Comparison of ENCODE assay signal across 17 mouse cellular contexts in the genomic region with DNA sequence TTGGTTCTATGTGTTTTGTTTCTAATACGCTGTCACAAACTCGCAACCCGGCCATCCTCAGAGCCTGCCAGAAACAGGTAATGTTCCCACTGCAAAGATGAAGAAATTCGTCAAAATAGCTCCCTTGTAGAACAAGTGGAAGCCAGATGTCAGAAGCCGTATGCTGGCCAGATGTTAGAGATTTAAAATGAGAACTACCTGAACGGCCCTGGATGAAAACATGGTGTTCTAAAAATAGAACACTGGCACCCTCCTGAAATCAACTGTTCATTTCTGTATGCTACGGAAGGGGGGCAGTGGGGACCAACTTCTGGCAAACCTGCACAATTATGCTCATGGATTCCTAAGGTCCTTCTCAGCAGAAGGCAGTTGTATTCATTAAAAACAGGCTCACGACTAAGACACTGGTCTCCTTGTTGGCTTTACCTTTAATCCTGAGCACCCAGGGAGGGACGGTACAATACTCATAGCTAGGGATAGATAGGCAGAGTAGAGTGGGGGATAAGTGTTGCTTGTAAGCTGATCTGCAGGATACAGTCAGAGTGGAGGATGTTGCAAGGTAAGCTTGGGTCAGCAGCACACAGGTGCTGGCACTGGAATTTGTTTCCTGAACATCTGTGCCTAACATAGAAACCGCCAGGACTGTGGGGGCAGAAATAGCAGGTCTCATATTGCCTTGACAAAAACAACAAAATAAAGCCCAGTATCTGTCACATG.
DNase-seq lines count a peak whose midpoint lies in the region; ATAC-seq and TF ChIP-seq lines count a peak whose summit lies in the region.
"Had no signal": no experiment of that assay in that cellular context is flagged by ENCODE, and none has a peak within 500 bp of the region (broad histone marks: within the 10 kb centered on the region; RNA-seq: fewer than 3 reads in every experiment).

No protein-coding gene starts in this region.

- TF ChIP-seq POLR2A in heart, adult 2 months (IDR thresholded peaks at IDR 0.05; ENCODE audit: insufficient read depth, low read depth, low read length) = no peak

- WGBS in heart, adult 2 months = 60% methylated on average over 10 of the region's 10 CpGs
- WGBS in hindbrain, embryonic 16.5 days = 65% methylated on average over 10 of the region's 10 CpGs
- WGBS in hindbrain, embryonic 13.5 days = 71% methylated on average over 10 of the region's 10 CpGs
- WGBS in limb, embryonic 12.5 days = 10% methylated on average over 10 of the region's 10 CpGs

- no peak overlapping the region for H3K4me2 ChIP-seq in hindbrain, embryonic 16.5 days (ENCODE audit: low read length)
- no peak overlapping the region for H3K4me2 ChIP-seq in hindbrain, embryonic 13.5 days
- peak overlapping the region; percentile 35 for H3K4me2 ChIP-seq in limb, embryonic 12.5 days
- H3K4me2 ChIP-seq: hindbrain, embryonic 14.5 days; liver, embryonic 13.5 days had no signal

- H3K27me3 ChIP-seq in heart, adult 2 months (ENCODE audit: control insufficient read depth, insufficient read depth, low read length) = no peaks in the 10 kb centered on the region
- no peaks in the 10 kb centered on the region for H3K27me3 ChIP-seq in hindbrain, embryonic 16.5 days (replicated peaks; ENCODE audit: control insufficient read depth, insufficient read depth, low read length)
- no peaks in the 10 kb centered on the region for H3K27me3 ChIP-seq in hindbrain, embryonic 13.5 days
- H3K27me3 ChIP-seq in limb, embryonic 12.5 days = no peaks in the 10 kb centered on the region
- H3K27me3 ChIP-seq: liver, embryonic 13.5 days had no signal

- H3K4me3 ChIP-seq in heart, adult 2 months = no peak overlapping the region
- H3K4me3 ChIP-seq in hindbrain, embryonic 16.5 days (ENCODE audit: low read length) = no peak overlapping the region
- H3K4me3 ChIP-seq in hindbrain, embryonic 13.5 days = no peak overlapping the region
- H3K4me3 ChIP-seq in limb, embryonic 12.5 days (replicated peaks) = no peak overlapping the region
- H3K4me3 ChIP-seq: layer of hippocampus, adult 2 months; liver, embryonic 13.5 days had no signal

- peaks cover 1% of the 10 kb centered on the region; the same call in 1 of the 2 replicates for H3K4me1 ChIP-seq in heart, adult 2 months (ENCODE audit: control insufficient read depth, insufficient read depth, low read length)
- H3K4me1 ChIP-seq in hindbrain, embryonic 16.5 days (ENCODE audit: control insufficient read depth, insufficient read depth, low read depth, low read length) = peaks cover 8% of the 10 kb centered on the region
- peaks cover 37% of the 10 kb centered on the region for H3K4me1 ChIP-seq in hindbrain, embryonic 13.5 days (replicated peaks)
- peaks cover 40% of the 10 kb centered on the region for H3K4me1 ChIP-seq in limb, embryonic 12.5 days (replicated peaks)
- H3K4me1 ChIP-seq: liver, embryonic 13.5 days had no signal

- ATAC-seq in hindbrain, embryonic 16.5 days = peak; percentile 29
- no peak for ATAC-seq in hindbrain, embryonic 13.5 days (ENCODE audit: low FRiP score)
- peak; percentile 79 for ATAC-seq in limb, embryonic 12.5 days (ENCODE audit: insufficient number of reproducible peaks, insufficient read depth, low FRiP score, low TSS enrichment, low read depth)
- ATAC-seq: forebrain, postnatal 0 days; lung, postnatal 0 days had no signal

- no peak for TF ChIP-seq EP300 in heart, adult 2 months (IDR thresholded peaks at IDR 0.05; ENCODE audit: insufficient read depth, low read depth, low read length)

- no peaks in the 10 kb centered on the region for H3K9me3 ChIP-seq in hindbrain, embryonic 16.5 days (ENCODE audit: control insufficient read depth, low read length)
- H3K9me3 ChIP-seq in hindbrain, embryonic 13.5 days = no peaks in the 10 kb centered on the region
- no peaks in the 10 kb centered on the region for H3K9me3 ChIP-seq in limb, embryonic 12.5 days
- H3K9me3 ChIP-seq: liver, embryonic 13.5 days had no signal

- no peaks in the 10 kb centered on the region; the same call in 1 of the 2 replicates for H3K79me2 ChIP-seq in heart, adult 2 months (replicated peaks; ENCODE audit: control insufficient read depth, insufficient read depth, low read length)

- no peak overlapping the region for H3K9ac ChIP-seq in heart, adult 2 months (ENCODE audit: low read depth, low read length)
- H3K9ac ChIP-seq in hindbrain, embryonic 16.5 days (ENCODE audit: low read depth, low read length) = no peak overlapping the region
- H3K9ac ChIP-seq in hindbrain, embryonic 13.5 days = no peak overlapping the region
- H3K9ac ChIP-seq in limb, embryonic 12.5 days (replicated peaks) = no peak overlapping the region
- H3K9ac ChIP-seq: forebrain, postnatal 0 days; hindbrain, embryonic 14.5 days; liver, embryonic 13.5 days had no signal

- H3K36me3 ChIP-seq in heart, adult 2 months (ENCODE audit: control insufficient read depth, insufficient read depth, low read length) = no peaks in the 10 kb centered on the region
- H3K36me3 ChIP-seq in hindbrain, embryonic 16.5 days (ENCODE audit: control insufficient read depth, insufficient read depth, low read length) = no peaks in the 10 kb centered on the region
- H3K36me3 ChIP-seq in hindbrain, embryonic 13.5 days = no peaks in the 10 kb centered on the region
- H3K36me3 ChIP-seq in limb, embryonic 12.5 days = no peaks in the 10 kb centered on the region
- H3K36me3 ChIP-seq: liver, embryonic 13.5 days had no signal

- DNase-seq in heart, adult 2 months = no peak
- DNase-seq in heart, postnatal 10 days = no peak
- peak; percentile 31 for DNase-seq in NIH3T3 (ENCODE audit: low read depth)
- no peak for DNase-seq in lung, postnatal 14 days
- no peak for DNase-seq in left cerebral cortex, postnatal 25 days (ENCODE audit: low spot score in 2 of 2)
- DNase-seq: adrenal gland, postnatal 36 days; cerebellum, adult 9-10 months; forebrain, postnatal 0 days; kidney, adult 11 months; liver, embryonic 13.5 days; thymus, adult 2 months had no signal

- intact Hi-C loops in heart, adult 2 months (cut with DNase I) = no loop called here
- intact Hi-C loops in heart, postnatal 10 days (cut with DNase I) = no loop called here
- intact Hi-C loops in left cerebral cortex, postnatal 25 days (cut with DNase I) = no loop called here

- no peak for TF ChIP-seq CTCF in heart, adult 2 months (IDR thresholded peaks at IDR 0.05)

- peak overlapping the region; percentile 55 for H3K27ac ChIP-seq in heart, adult 2 months
- H3K27ac ChIP-seq in hindbrain, embryonic 16.5 days (ENCODE audit: low read depth, low read length) = no peak overlapping the region
- H3K27ac ChIP-seq in hindbrain, embryonic 13.5 days = no peak overlapping the region
- peak overlapping the region; percentile 68; the same call in 1 of the 2 replicates for H3K27ac ChIP-seq in limb, embryonic 12.5 days
- H3K27ac ChIP-seq: hindbrain, embryonic 14.5 days; layer of hippocampus, adult 2 months; liver, embryonic 13.5 days had no signal

Comparison
In these comparisons a context has a peak if more than half of its experiments do, and no peak if none do; other contexts are left out.
1. H3K27ac ChIP-seq: peak in heart, adult 2 months (single experiment) and limb, embryonic 12.5 days (single experiment); none in hindbrain, embryonic 16.5 days (single experiment) and hindbrain, embryonic 13.5 days (single experiment).